Mouse (Mus musculus) ovary, adult 18-20 months (tissue): ENCODE measurements around the gene AI481877.

Source experiments
- DNase-seq: peaks from one replicate; pipeline ENCODE4 v3.0.0; 2022; ENCODE audit warnings: low spot score, mixed read lengths

Gene AI481877

GRCm38 (mm10) chr4:59034325-59034917 lies 104.4 kb downstream of the AI481877 start:
- no peak for DNase-seq

DNA sequence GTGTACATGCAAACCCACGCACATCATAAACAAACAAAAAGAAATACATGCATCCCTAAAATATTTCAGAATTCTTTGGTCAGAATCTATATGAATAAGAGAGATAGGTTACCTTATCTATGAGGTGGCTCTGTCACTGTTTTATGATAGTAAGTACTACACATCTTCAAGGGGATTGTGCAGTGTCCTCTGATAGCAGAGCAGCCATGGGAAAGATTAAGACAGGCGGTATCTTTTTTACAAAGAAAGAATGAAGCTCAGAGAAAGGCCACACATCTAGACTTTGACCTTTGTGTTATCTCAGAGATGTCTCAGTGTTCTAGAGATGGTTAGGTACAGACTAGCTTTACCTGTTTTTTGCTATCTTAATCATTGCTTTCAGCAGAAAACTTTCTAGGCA lies 121.9 kb downstream of the AI481877 start:
- DNase-seq, result no peak

DNA sequence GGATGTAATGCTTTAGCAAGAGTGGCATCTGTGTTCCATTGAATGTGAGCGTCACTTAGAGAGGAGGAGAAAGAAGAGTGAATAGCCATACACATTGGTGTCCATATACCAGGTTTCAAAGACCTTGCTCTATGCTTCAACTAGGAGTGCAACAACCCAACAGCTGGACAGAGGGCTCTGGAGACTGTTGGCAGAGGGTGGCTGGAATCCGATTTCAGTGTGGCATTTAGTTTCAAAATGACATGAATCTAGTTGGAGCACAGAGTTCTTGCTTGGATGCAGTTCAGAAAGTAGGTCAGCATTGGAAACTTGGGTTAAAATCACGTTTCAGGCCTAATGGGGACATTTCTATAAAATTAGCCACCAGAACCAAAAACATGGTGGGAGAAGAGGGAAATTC lies 123.6 kb downstream of the AI481877 start:
- DNase-seq, result no peak

GRCm38 (mm10) chr4:59011446-59011845 lies 127.3 kb downstream of the AI481877 start:
- no peak for DNase-seq

DNA sequence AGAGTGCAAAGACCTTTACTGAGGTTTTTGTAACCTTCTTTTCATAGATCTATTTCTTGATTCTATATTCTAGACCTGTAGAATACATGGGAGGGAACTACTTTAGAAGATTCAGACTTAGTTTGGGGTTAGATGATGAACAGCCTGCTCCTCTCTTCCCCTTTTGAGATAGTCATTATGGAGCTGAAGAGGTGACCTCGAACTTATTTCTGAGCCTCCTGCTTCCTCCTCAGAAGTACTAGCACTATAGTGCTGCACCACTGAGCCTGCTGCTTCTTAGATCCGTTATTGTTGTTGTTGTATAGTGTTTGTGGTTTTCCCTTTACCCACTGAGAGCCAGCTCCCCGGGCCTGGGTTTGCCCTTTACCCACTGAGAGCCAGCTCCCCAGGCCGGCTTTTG lies 129.1 kb downstream of the AI481877 start:
- DNase-seq, result no peak

DNA sequence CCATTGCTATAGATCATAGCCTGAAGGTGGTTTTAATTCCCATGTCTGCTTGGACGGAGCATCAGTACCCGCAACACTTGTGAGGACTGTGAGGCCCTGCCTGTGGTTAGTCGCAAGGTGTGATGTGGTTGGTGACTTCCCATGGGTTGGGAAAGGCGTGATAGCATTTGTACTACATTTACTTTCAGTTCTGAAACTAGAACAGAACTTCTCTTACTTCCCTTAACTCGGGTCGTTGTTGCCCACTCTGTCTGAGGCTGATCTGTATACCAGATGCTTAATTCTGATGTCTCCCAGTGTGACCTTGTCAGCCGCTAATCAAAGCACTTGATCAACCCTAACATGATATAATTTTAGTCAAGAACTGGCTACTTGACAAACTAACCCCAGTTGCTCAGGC lies 129.6 kb downstream of the AI481877 start:
- no peak for DNase-seq

- no peak for DNase-seq
Observed at GRCm38 (mm10) chr4:59007974-59008373, 130.8 kb downstream of the AI481877 start.

DNA sequence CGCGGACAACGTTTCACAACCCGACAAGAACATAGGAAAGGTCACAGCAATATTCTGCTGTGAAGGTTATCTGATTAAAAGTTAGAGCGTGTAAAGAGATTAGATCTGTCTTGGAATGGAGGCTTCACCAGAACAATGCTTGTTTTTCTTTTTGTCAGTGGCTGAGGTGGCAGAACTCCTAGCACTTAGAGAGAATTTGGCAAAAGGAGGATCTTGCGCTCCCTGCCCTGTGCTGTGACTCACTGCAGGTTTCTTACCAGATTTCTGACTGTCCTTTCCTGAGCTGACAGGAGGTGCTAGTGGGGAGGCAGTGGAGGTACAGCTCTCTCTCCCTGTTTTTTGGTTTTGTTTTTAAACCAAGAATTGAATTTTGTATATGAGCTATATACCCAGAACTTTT lies 131.8 kb downstream of the AI481877 start:
- DNase-seq, result no peak

GRCm38 (mm10) chr4:59006211-59006610 lies 132.6 kb downstream of the AI481877 start:
- DNase-seq, result no peak

DNA sequence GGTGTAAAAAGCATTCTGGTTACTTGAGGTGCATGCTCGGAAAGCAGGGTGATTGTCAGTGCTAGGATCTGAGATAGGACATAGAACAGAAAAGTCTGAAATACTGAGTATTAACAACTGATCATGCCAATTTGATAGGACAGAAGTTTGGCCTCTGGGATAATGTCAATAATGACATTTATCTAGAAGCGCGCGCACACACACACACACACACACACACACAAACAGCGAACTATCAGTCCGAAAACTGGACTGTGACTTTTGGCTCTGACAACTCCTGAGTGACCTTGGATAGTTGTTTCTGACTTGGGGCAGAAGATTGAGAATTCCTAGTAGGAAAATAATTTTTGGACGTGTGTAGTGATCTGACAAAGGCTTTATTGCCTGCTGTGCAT lies 135.0 kb downstream of the AI481877 start:
- DNase-seq, result no peak

GRCm38 (mm10) chr4:59002948-59003805 lies 135.6 kb downstream of the AI481877 start, which contains the start of gene Gm20503:
Gene Gm20503, plus strand, starts transcription at chr4:59003210.
- peak; percentile 86 for DNase-seq

DNA sequence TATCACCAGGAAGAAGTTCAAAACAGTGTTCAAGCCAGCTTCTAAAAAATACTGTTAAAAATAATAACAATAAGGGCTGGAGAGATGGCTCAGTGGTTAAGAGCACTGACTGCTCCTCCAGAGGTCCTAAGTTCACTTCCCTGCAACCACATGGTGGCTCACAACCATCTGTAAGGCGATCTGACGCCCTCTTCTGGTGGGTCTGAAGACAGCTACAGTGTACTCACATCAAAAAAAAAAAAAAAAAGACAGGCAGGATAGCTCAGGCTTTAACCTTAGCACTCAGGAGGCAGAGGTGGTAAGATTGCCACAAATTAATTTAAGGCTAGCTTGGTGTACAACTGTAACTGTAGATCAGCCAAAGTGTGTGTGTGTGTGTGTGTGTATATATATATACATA lies 138.2 kb downstream of the AI481877 start:
- no peak for DNase-seq

- peak; percentile 42 for DNase-seq
Observed at GRCm38 (mm10) chr4:58999686-59000085, 139.1 kb downstream of the AI481877 start.

GRCm38 (mm10) chr4:58998688-58999087 lies 140.1 kb downstream of the AI481877 start:
- DNase-seq, result no peak

DNA sequence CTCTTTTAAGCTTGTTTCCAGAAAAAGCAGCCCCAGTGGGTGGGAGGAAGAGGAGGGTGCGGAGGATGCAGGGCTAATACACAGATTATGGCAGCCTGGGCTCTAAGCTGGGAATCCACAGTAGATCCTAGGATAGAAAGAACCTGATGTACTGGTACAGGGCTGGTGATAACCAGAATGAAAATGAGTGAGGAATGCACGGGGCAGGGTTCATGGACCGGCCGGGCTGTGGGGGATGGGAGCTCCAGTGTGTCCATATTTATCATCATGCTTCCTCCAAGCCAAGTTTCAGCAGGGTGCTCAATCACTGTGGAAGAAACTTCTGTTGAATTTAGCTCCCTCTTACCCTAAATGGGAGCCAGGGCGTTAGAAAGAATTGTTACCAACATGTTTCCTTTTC lies 141.7 kb downstream of the AI481877 start:
- no peak for DNase-seq

- no peak for DNase-seq
Observed at GRCm38 (mm10) chr4:58995251-58995693, 143.5 kb downstream of the AI481877 start.

- DNase-seq, result no peak
Observed at GRCm38 (mm10) chr4:58994762-58995161, 144.0 kb downstream of the AI481877 start, which contains the start of gene Dnajc25. Gene Dnajc25, plus strand, starts transcription at chr4:58995062.
